In genomic region chr4:83216381-83216780, GRCm38 (mm10) we compare ENCODE assay signal across 13 mouse cellular contexts.
"Had no signal": no experiment of that assay in that cellular context is flagged by ENCODE, and none has a peak within 500 bp of the region (broad histone marks: within the 10 kb centered on the region; RNA-seq: fewer than 3 reads in every experiment).

No protein-coding gene starts in this region.

- H3K4me2 ChIP-seq: limb, embryonic 15.5 days; liver, embryonic 12.5 days; midbrain, embryonic 12.5 days; neural tube, embryonic 13.5 days; stomach, embryonic 15.5 days had no signal

- H3K9me3 ChIP-seq: limb, embryonic 15.5 days; liver, embryonic 12.5 days; midbrain, embryonic 12.5 days; neural tube, embryonic 13.5 days; stomach, embryonic 15.5 days had no signal

- ATAC-seq: liver, embryonic 12.5 days; lung, postnatal 0 days; midbrain, embryonic 16.5 days had no signal

- H3K27ac ChIP-seq: liver, embryonic 12.5 days; midbrain, embryonic 12.5 days; neural tube, embryonic 13.5 days; stomach, embryonic 15.5 days had no signal

- H3K9ac ChIP-seq: limb, embryonic 15.5 days; liver, embryonic 12.5 days; midbrain, embryonic 12.5 days; neural tube, embryonic 13.5 days; stomach, embryonic 15.5 days had no signal

- H3K4me3 ChIP-seq: limb, embryonic 15.5 days; liver, embryonic 12.5 days; midbrain, embryonic 12.5 days; neural tube, embryonic 13.5 days; stomach, embryonic 15.5 days had no signal

- H3K4me1 ChIP-seq: liver, embryonic 12.5 days had no signal

- H3K27me3 ChIP-seq: limb, embryonic 15.5 days; liver, embryonic 12.5 days; midbrain, embryonic 12.5 days; neural tube, embryonic 13.5 days; stomach, embryonic 15.5 days had no signal

- H3K36me3 ChIP-seq: limb, embryonic 15.5 days; liver, embryonic 12.5 days; midbrain, embryonic 12.5 days; neural tube, embryonic 13.5 days; stomach, embryonic 15.5 days had no signal

- DNase-seq: kidney, adult 8-10 months; kidney, postnatal 10 days; left cerebral cortex, postnatal 4 days; right cerebral cortex, postnatal 14 days; thymus, adult 2 months; thymus, postnatal 25 days had no signal
